Mouse (Mus musculus) testis, adult 2 months (tissue): ENCODE measurements around the gene Fbxo11.

Experiments
- CTCF ChIP-seq: fragments of 200-500 bp; IDR thresholded peaks from 2 replicates; pipeline ENCODE4 v1.5.1; 2012; ENCODE audit warnings: low read depth, mild to moderate bottlenecking, inconsistent platforms, low read length, moderate library complexity; ENCODE audit not compliant: control insufficient read depth, insufficient read depth, insufficient replicate concordance
- POLR2A ChIP-seq: fragments of 200-500 bp; IDR thresholded peaks from 2 replicates; pipeline ENCODE4 v1.6.1; 2012; ENCODE audit warnings: low read depth, mild to moderate bottlenecking, inconsistent platforms, low read length, moderate library complexity; ENCODE audit not compliant: control insufficient read depth

DNA sequence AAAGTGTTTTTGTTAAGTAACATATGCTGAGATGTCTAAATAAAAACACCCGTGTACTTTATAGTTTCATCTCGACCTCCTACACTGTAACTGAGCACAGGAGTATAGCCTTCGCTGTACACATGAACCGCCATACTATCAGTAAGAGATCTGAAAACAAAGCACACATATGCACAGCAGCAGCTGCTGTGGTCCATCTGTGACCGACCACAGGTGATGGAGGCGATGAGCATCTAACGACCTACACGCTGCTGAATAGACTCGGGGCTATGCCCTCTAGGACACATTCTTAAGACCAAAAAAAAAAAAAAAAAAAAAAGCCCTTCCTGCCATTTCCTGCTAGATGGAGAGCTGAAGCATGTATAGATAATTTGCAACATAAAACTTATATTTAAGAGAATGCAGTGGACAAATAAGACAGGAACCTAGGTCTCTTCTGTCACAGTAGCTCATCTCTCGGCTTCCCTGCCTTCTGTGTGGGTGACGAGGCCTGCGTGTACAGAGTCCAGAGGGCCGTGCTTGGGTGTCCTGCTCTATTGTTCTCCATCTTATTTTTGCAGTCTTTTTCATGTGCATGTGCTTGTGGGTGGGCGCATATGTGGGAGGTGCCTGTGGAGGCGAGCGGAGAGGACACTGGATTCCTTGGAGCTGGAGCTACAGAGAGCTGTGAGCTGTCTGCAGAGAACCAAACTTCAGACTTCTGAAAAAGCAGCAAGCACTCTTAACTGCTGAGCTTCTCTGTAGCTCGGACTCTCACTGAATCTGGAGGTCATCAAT lies 35.7 kb downstream of the Fbxo11 start:
- no peak for TF ChIP-seq CTCF
- no peak for TF ChIP-seq POLR2A
